Mouse (Mus musculus) myocyte (in vitro differentiated cells): ENCODE measurements at regions not wholly inside any gene's neighbourhood (a gene's known extent, or its start where the extent isn't known, plus 50 kb on each side); places are given as distances from the start of the nearest gene placed in this dataset.

ENCODE experiments used
- CEBPB ChIP-seq: IDR thresholded peaks from 2 replicates; pipeline ENCODE4 v1.6.1; 2011; ENCODE audit warnings: mild to moderate bottlenecking, moderate library complexity; ENCODE audit not compliant: poor library complexity, insufficient read depth, severe bottlenecking
- E2F4 ChIP-seq: IDR thresholded peaks from one replicate; pipeline ENCODE4 v1.6.1; 2011; ENCODE audit warnings: mild to moderate bottlenecking, control low read depth, moderate library complexity; ENCODE audit not compliant: insufficient read depth
- MAX ChIP-seq: IDR thresholded peaks from one replicate; pipeline ENCODE4 v1.6.1; 2011; ENCODE audit warnings: low read depth, mild to moderate bottlenecking, control low read depth
- MYOD1 ChIP-seq, 3 experiments: IDR thresholded peaks; one replicate each; pipeline ENCODE4 v1.6.1; 2011; ENCODE audit warnings: control low read depth in 2 of 3, low read depth in 2 of 3, mild to moderate bottlenecking in 2 of 3, moderate library complexity in 1 of 3; ENCODE audit not compliant: insufficient read length in 2 of 3, control insufficient read depth in 1 of 3
- MYOG ChIP-seq, 3 experiments: IDR thresholded peaks; one replicate each; pipeline ENCODE4 v1.6.1; 2011; ENCODE audit warnings: control low read depth in 2 of 3, low read depth in 2 of 3, mild to moderate bottlenecking in 2 of 3; ENCODE audit not compliant: insufficient read length in 2 of 3, control insufficient read depth in 1 of 3, insufficient read depth in 1 of 3
- POLR2A ChIP-seq: IDR thresholded peaks from one replicate; pipeline ENCODE4 v1.6.1; 2011; ENCODE audit warnings: low read depth, mild to moderate bottlenecking, control low read depth, moderate library complexity; ENCODE audit not compliant: insufficient read length
- POLR2AphosphoS2 ChIP-seq: IDR thresholded peaks from one replicate; pipeline ENCODE4 v1.6.1; 2011; ENCODE audit warnings: low read depth, control low read depth; ENCODE audit not compliant: insufficient read length
- REST ChIP-seq: IDR thresholded peaks from one replicate; pipeline ENCODE4 v1.6.1; 2011; ENCODE audit warnings: mild to moderate bottlenecking, control low read depth, moderate library complexity; ENCODE audit not compliant: insufficient read depth, insufficient read length
- TCF12 ChIP-seq: IDR thresholded peaks from one replicate; pipeline ENCODE4 v1.6.1; 2011; ENCODE audit warnings: mild to moderate bottlenecking, control low read depth; ENCODE audit not compliant: poor library complexity, insufficient read depth, severe bottlenecking
- TCF3 ChIP-seq: IDR thresholded peaks from one replicate; pipeline ENCODE4 v1.6.1; 2011; ENCODE audit warnings: low read depth, control low read depth; ENCODE audit not compliant: insufficient read length
- USF1 ChIP-seq: IDR thresholded peaks from one replicate; pipeline ENCODE4 v1.6.1; 2011; ENCODE audit warnings: low read depth, mild to moderate bottlenecking, control low read depth, moderate library complexity

DNA sequence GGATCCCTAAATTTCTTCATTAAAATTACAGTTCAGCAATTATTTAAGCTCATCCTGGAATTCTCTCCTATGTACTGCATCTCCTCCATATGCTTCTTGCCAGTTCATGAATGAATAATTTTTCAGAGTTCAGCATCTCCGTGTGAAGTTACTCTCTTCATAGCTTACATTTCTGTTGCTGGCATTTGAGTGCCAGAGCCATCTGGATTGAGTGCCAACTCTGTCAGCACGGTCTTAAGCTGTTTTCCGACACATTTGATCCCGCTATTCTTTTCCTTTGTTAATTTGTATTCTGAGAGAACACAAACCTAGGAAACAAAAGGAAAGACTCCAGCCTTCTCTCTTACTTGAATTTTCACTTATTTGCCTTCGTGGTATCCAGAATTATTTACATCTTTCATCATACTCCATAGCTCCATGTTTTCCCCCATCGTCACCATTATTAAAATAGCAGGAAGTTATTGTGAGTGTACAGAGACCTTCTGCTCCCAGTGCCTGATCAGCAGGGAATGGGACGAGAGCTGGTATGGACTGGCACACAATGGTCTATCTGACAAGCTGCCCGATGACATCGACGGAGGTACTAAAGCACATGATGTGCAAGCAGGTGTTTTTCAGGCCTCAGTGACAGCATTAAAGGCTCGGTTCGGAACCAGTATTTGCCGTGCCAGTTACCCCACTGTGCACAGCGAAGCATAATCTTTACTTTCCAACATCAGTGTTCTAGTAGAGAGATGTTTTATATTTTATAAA lies 1274.2 kb downstream of the Efna5 start:
- TF ChIP-seq MAX (no peak), POLR2A (no peak), MYOG (IDR thresholded peaks at IDR 0.05; ENCODE audit: control insufficient read depth in 1 of 3, insufficient read depth in 1 of 3, insufficient read length in 2 of 3, low read depth in 2 of 3) (no peak), POLR2AphosphoS2 (no peak), USF1 (no peak), TCF12 (no peak), E2F4 (no peak), TCF3 (no peak), CEBPB (no peak), MYOD1 (IDR thresholded peaks at IDR 0.05; ENCODE audit: control insufficient read depth in 1 of 3, insufficient read length in 2 of 3, low read depth in 2 of 3) (no peak), REST (no peak)
